Mouse (Mus musculus): ENCODE data around the gene Dock2. TPM values are rescaled to one million over a fixed set of nuclear protein-coding genes. Genes with fewer than 3 reads are reported as not detected.

The Dock2 gene
- polyA plus RNA-seq, 1 experiment from 2014 or later: 0.93 TPM

DNA sequence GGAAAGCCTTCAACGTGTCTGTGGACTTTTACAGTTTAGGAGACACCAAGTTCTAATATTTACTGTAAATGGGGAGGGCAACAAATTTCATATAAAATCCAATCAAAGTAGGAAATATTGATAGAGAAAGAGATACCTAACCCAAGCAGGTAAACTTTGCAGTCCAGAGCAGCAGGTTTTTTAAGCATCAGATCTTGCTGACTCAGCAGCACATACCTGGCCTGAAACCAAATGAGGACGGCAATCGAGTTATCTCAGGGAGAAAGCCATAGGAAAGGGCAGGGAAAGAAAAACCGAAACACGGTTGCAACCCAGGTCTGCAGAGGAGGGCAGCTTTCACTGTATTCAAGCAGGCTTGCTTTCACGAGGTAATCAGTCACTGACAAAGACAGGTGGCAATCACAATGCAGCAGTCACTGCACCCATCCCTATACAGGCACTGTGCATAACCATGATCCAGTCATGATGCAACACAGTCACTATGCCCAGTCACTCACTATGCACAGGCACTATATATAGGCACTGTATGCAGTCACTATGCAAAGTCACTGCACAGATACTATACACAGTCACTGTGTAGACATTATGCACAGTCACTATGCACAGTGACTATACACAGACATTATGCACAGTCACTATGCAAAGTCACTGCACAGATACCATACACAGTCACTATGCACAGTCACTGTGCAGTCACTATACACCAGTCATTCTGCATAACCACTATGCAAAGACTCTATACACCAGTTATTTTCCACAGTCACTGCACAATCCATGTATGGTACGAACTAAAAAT, 258.4 kb downstream of the Dock2 start:
- no peak overlapping the region for H3K4me3 ChIP-seq
- no peaks in the 10 kb centered on the region for H3K27me3 ChIP-seq
- WGBS: 41% methylated on average over 7 of the region's 7 CpGs
- ATAC-seq (replicated peaks; ENCODE audit: insufficient number of reproducible peaks, insufficient read depth, low FRiP score, low read depth): no peak
- 0 out of 2 replicates have a peak, but pooled peaks cover 2% of the 10 kb centered on the region for H3K4me1 ChIP-seq (replicated peaks)
- no peaks in the 10 kb centered on the region for H3K36me3 ChIP-seq
- H3K9ac ChIP-seq: no peak overlapping the region
- H3K4me2 ChIP-seq: no peak overlapping the region
- H3K27ac ChIP-seq: no peak overlapping the region
- no peaks in the 10 kb centered on the region for H3K9me3 ChIP-seq (replicated peaks)

DNA sequence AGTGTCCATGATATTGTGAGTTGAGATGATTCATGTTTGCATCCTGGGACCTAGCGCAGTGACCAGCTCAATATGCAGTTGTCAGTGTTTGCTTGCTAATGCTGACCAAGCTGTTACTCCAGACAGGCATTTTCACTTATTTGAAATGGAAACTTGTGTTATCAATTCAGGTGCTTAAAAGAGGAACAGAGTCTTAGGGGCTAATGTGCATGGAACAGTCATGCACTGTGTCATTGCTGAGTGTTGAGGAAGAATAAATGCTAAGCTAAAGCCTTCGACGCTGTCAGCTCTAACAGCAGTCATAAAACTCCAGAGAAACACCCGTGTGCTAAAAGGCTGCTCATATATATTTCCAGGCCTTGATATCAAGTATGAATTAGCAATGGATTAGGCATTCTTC, 259.1 kb downstream of the Dock2 start:
- ATAC-seq (replicated peaks; ENCODE audit: insufficient number of reproducible peaks, insufficient read depth, low FRiP score, low read depth): no peak
- Histone ChIP-seq H3K9me3 (replicated peaks) (no peaks in the 10 kb centered on the region), H3K27me3 (no peaks in the 10 kb centered on the region), H3K4me1 (replicated peaks) (0 out of 2 replicates have a peak, but pooled peaks cover 2% of the 10 kb centered on the region), H3K4me2 (no peak overlapping the region), H3K36me3 (no peaks in the 10 kb centered on the region), H3K4me3 (no peak overlapping the region), H3K27ac (no peak overlapping the region), H3K9ac (no peak overlapping the region)
- 65% methylated on average over 4 of the region's 4 CpGs for WGBS

DNA sequence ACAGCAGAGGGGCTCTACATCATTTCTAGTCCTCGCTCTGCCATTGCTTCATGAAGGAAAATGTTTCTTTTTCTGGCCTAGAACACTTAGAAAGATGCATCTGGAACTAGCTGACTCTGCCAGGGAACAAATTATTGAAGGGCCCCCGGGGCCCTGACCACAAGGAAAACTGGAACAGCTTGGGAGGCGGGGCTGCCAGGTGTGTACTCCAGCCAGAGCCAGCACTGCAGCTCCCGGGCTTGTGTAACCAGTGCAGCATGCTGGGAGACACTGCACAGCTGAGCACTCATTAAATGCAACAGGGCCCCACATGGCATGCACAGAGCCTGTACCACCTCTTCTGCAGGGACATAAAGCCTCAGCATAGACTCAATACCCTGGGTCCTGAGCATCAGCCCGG, 265.1 kb downstream of the Dock2 start:
- H3K27ac ChIP-seq: no peak overlapping the region
- no peaks in the 10 kb centered on the region for H3K27me3 ChIP-seq
- 64% methylated on average over 5 of the region's 5 CpGs for WGBS
- H3K4me1 ChIP-seq (replicated peaks): no peaks in the 10 kb centered on the region
- no peaks in the 10 kb centered on the region for H3K9me3 ChIP-seq (replicated peaks)
- no peak overlapping the region for H3K9ac ChIP-seq
- no peaks in the 10 kb centered on the region for H3K36me3 ChIP-seq
- no peak overlapping the region for H3K4me2 ChIP-seq
- no peak overlapping the region for H3K4me3 ChIP-seq
- ATAC-seq (replicated peaks; ENCODE audit: insufficient number of reproducible peaks, insufficient read depth, low FRiP score, low read depth): no peak

DNA sequence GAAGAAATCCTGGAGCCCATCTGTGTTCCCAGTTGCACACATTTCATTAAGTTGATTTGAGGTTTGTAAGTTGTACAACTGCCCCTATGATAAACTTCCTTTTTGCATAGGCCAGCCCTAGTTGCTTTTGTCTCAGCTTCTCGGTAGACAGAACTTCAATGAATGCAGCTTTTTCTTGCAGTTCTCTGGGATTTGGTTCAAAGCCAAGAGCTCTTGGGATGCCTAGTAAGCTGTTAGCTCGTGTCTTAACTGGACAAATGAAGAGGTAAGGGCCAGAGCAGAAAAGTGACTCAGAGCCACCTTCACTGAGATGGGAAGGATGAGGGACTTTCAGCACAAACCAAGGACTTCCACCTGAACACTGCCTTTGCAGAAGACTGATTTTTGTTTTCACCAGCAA, 266.7 kb downstream of the Dock2 start:
- Histone ChIP-seq H3K4me1 (replicated peaks) (no peaks in the 10 kb centered on the region), H3K36me3 (no peaks in the 10 kb centered on the region), H3K4me3 (no peak overlapping the region), H3K27me3 (no peaks in the 10 kb centered on the region), H3K9me3 (replicated peaks) (no peaks in the 10 kb centered on the region), H3K4me2 (no peak overlapping the region), H3K9ac (no peak overlapping the region), H3K27ac (no peak overlapping the region)
- 62% methylated on average over 2 of the region's 2 CpGs for WGBS
- ATAC-seq (replicated peaks; ENCODE audit: insufficient number of reproducible peaks, insufficient read depth, low FRiP score, low read depth): no peak

DNA sequence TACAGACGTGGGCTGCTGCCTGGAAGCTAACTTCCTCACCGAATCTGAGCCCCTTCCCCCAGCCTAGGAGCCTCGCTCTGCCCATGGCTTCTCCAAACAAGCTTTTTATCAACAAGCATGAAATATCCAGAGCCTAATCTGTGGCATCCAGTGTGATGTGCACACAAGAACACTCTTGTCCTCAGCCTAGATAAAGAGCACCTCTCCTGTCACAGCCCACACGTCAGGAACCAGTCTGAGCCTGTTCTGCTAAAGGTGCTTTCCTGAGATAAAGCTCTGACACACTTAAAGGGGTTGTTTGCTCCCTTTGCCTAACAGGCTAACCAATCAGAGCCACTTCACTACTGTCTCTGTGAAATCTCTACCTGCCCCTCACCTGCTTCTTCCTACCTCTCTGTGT, 268.4 kb downstream of the Dock2 start:
- Histone ChIP-seq H3K9me3 (replicated peaks) (no peaks in the 10 kb centered on the region), H3K4me2 (no peak overlapping the region), H3K4me3 (no peak overlapping the region), H3K27me3 (no peaks in the 10 kb centered on the region), H3K27ac (no peak overlapping the region), H3K9ac (no peak overlapping the region), H3K36me3 (no peaks in the 10 kb centered on the region), H3K4me1 (replicated peaks) (no peaks in the 10 kb centered on the region)
- ATAC-seq (replicated peaks; ENCODE audit: insufficient number of reproducible peaks, insufficient read depth, low FRiP score, low read depth): no peak
- 15% methylated on average over 4 of the region's 4 CpGs for WGBS

DNA sequence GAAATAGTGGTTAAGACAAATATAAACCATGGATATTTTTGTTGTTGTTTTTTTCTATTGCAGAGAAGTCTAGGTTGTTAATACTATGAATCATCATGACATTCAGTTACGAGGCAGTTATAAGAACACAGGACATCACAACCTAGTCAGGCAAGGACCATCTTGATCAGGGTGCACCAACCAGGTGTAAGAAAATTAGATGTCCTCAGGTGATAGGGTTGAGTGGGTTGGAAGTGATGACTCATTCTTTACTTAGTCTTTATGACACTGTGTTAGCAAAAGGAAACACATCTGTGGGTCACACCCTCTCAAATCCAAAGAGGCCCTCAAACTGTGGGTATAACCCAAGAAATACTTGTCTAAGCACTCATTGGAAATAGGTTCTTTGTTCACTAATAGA, 277.3 kb downstream of the Dock2 start:
- no peaks in the 10 kb centered on the region for H3K4me1 ChIP-seq (replicated peaks)
- H3K9ac ChIP-seq: no peak overlapping the region
- no peak for ATAC-seq (replicated peaks; ENCODE audit: insufficient number of reproducible peaks, insufficient read depth, low FRiP score, low read depth)
- H3K4me2 ChIP-seq: no peak overlapping the region
- H3K36me3 ChIP-seq: no peaks in the 10 kb centered on the region
- no peaks in the 10 kb centered on the region for H3K27me3 ChIP-seq
- no peaks in the 10 kb centered on the region for H3K9me3 ChIP-seq (replicated peaks)
- H3K27ac ChIP-seq: no peak overlapping the region
- WGBS: 71% methylated on average over 1 of the region's 1 CpGs
- H3K4me3 ChIP-seq: no peak overlapping the region

DNA sequence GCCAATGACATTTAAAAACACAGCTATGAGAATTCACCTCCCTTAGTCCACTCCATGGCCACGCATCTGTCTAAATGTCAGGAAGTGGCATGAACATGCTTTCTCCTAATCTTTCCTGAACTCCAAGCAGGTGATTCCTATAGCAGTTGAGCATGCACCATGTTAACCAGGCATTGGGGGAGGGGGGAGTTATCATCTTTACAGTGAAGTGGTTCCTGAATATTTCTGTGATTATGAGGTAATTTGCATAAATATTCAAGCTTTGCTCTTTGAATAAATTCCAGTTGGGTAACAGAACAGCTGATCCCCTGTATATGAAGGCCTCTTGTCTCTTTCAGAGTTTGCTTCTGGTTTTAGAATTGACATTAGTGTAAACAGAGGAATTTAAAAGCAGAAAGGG, 284.0 kb downstream of the Dock2 start:
- Histone ChIP-seq H3K27me3 (no peaks in the 10 kb centered on the region), H3K4me1 (replicated peaks) (no peaks in the 10 kb centered on the region), H3K9ac (no peak overlapping the region), H3K27ac (no peak overlapping the region), H3K36me3 (no peaks in the 10 kb centered on the region), H3K4me3 (no peak overlapping the region), H3K9me3 (replicated peaks) (no peaks in the 10 kb centered on the region), H3K4me2 (no peak overlapping the region)
- no peak for ATAC-seq (replicated peaks; ENCODE audit: insufficient number of reproducible peaks, insufficient read depth, low FRiP score, low read depth)
- 79% methylated on average over 1 of the region's 1 CpGs for WGBS

DNA sequence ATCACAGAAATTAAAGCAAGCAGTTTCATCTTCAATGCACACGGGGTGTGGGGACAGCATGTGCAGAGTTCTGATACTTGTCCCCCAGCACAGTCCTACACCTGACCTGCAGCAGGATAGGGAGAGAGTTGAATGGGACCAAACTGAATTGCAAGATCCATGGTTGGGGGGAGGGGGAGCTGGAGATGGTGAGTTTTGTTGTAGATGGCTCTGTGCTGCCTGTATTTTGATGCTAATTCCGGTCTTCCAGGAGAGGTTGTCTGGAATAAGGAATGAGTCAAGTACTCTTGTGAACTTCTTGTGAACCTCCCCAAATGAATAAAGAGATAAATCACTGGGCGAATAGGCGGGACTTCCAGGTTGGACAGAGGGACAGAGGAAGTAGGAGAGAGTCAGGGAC, 289.0 kb downstream of the Dock2 start:
- H3K4me3 ChIP-seq: no peak overlapping the region
- ATAC-seq (replicated peaks; ENCODE audit: insufficient number of reproducible peaks, insufficient read depth, low FRiP score, low read depth): no peak
- no peak overlapping the region for H3K4me2 ChIP-seq
- H3K9me3 ChIP-seq (replicated peaks): no peaks in the 10 kb centered on the region
- H3K36me3 ChIP-seq: no peaks in the 10 kb centered on the region
- no peak overlapping the region for H3K27ac ChIP-seq
- H3K4me1 ChIP-seq (replicated peaks): no peaks in the 10 kb centered on the region
- 76% methylated on average over 4 of the region's 4 CpGs for WGBS
- no peaks in the 10 kb centered on the region for H3K27me3 ChIP-seq
- H3K9ac ChIP-seq: no peak overlapping the region

DNA sequence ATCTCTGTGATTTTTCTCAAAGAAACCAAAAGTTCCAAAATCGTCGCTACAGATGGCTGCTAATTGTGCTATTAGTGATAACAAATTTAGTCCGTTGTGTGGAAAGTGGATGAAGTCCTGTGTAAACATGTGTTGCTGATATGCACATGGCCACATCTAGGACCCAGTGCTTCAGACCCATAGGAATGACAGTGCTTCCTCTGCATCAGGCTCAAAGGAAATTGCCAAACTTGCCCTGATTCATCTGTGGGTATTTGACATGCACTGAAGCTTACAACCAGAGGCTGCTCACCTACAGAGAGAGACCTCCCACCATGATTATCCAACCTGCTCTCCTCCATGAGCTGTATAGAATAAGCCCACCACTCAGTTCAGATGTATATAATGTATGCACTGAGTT, 290.7 kb downstream of the Dock2 start:
- Histone ChIP-seq H3K36me3 (no peaks in the 10 kb centered on the region), H3K27ac (no peak overlapping the region), H3K9ac (no peak overlapping the region), H3K4me2 (no peak overlapping the region), H3K4me3 (no peak overlapping the region), H3K9me3 (replicated peaks) (no peaks in the 10 kb centered on the region), H3K27me3 (no peaks in the 10 kb centered on the region), H3K4me1 (replicated peaks) (no peaks in the 10 kb centered on the region)
- WGBS: 77% methylated on average over 3 of the region's 3 CpGs
- no peak for ATAC-seq (replicated peaks; ENCODE audit: insufficient number of reproducible peaks, insufficient read depth, low FRiP score, low read depth)

DNA sequence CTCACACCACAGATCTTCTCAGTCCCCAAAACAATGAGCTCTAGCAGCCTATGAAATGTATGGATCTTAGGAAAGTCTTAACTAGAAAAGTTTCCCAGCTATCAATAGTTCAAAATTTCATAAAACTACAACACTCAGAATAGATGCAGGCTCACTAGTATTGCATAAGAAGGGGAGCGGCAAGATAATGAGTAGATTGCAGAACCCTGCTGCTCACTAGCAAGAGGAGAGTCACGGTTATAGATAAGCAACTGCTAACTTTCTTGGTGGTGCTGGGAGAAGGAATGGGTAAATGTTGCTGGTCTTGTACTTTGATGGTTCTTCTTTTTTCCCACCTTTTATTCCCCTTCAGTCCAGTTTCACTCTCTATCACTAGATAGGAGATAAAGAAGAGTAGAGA, 291.5 kb downstream of the Dock2 start:
- no peak overlapping the region for H3K4me3 ChIP-seq
- no peaks in the 10 kb centered on the region for H3K9me3 ChIP-seq (replicated peaks)
- H3K4me2 ChIP-seq: no peak overlapping the region
- H3K27ac ChIP-seq: no peak overlapping the region
- no peaks in the 10 kb centered on the region for H3K27me3 ChIP-seq
- H3K4me1 ChIP-seq (replicated peaks): no peaks in the 10 kb centered on the region
- 76% methylated on average over 2 of the region's 2 CpGs for WGBS
- no peak overlapping the region for H3K9ac ChIP-seq
- H3K36me3 ChIP-seq: no peaks in the 10 kb centered on the region
- ATAC-seq (replicated peaks; ENCODE audit: insufficient number of reproducible peaks, insufficient read depth, low FRiP score, low read depth): no peak

DNA sequence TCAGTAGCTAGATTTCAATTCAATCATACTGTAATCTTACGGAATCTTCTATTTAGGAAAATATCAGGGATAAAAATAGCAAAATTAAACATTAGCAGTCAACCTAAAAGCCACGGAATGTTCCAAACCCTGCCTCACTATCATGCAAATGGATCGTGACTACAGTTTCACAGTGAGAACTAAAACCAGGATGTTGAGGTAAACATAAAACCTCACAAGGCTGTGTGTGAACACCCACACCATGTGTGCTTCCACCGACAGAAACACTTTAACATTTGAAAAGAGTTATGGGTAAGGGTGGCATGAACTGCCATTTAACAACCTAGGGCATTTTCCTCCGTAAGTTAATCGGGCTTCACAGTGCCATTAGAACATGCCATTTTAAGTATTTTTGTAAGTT, 294.1 kb downstream of the Dock2 start:
- Histone ChIP-seq H3K9ac (no peak overlapping the region), H3K4me2 (no peak overlapping the region), H3K36me3 (no peaks in the 10 kb centered on the region), H3K4me3 (no peak overlapping the region), H3K9me3 (replicated peaks) (no peaks in the 10 kb centered on the region), H3K4me1 (replicated peaks) (no peaks in the 10 kb centered on the region), H3K27ac (no peak overlapping the region), H3K27me3 (no peaks in the 10 kb centered on the region)
- ATAC-seq (replicated peaks; ENCODE audit: insufficient number of reproducible peaks, insufficient read depth, low FRiP score, low read depth): no peak
- 82% methylated on average over 6 of the region's 6 CpGs for WGBS

DNA sequence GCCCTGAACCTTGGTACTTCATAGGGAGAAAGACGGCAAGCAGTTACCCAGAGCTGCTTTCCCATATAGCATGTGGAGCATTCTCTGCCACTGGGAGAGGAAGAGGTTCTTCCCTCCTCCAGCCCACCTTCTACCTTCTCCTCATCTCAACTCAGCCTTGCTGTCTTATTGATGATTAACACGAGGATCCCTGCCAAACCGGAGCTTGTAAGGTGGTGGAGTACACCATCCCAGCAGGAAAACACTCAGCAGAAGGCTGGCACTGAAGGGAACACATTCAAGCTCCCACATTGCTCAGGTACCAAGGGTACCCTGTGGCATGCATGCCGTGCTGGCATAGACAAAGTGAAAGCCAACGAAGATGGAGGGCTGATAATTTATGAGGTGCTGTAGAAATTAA, 304.4 kb downstream of the Dock2 start:
- H3K36me3 ChIP-seq: no peaks in the 10 kb centered on the region
- H3K4me1 ChIP-seq (replicated peaks): no peaks in the 10 kb centered on the region
- 66% methylated on average over 5 of the region's 5 CpGs for WGBS
- H3K27me3 ChIP-seq: no peaks in the 10 kb centered on the region
- H3K4me2 ChIP-seq: no peak overlapping the region
- H3K4me3 ChIP-seq: no peak overlapping the region
- no peak overlapping the region for H3K27ac ChIP-seq
- ATAC-seq (replicated peaks; ENCODE audit: insufficient number of reproducible peaks, insufficient read depth, low FRiP score, low read depth): no peak
- no peaks in the 10 kb centered on the region for H3K9me3 ChIP-seq (replicated peaks)
- H3K9ac ChIP-seq: no peak overlapping the region

All from heart, embryonic 15.5 days (tissue).